Mouse (Mus musculus) neural tube, embryonic 15.5 days (tissue): ENCODE measurements at regions not wholly inside any gene's neighbourhood (a gene's known extent, or its start where the extent isn't known, plus 50 kb on each side); places are given as distances from the start of the nearest gene placed in this dataset.

Experiments
- ATAC-seq: fragments of 200-750 bp; cut with Nextera tagmentation; 2 replicates; pipeline ENCODE4 v1.8.0; 2017; ENCODE audit warnings: mild to moderate bottlenecking, moderate TSS enrichment, moderate library complexity; ENCODE audit not compliant: low FRiP score
- H3K27ac ChIP-seq: fragments of 300-500 bp; sonication (generic); replicated peaks from 2 replicates; pipeline ENCODE4 v1.5.1; 2015; ENCODE audit warnings: mild to moderate bottlenecking, inconsistent platforms
- H3K27me3 ChIP-seq: fragments of 300-500 bp; sonication (generic); replicated peaks from 2 replicates; pipeline ENCODE4 v1.6.1; 2015; ENCODE audit warnings: inconsistent platforms
- H3K36me3 ChIP-seq: fragments of 300-500 bp; sonication (generic); 2 replicates; pipeline ENCODE4 v1.6.1; 2015; ENCODE audit warnings: inconsistent platforms
- H3K4me1 ChIP-seq: fragments of 300-500 bp; sonication (generic); 2 replicates; pipeline ENCODE4 v1.6.1; 2015; ENCODE audit warnings: inconsistent platforms
- H3K4me2 ChIP-seq: fragments of 300-500 bp; sonication (generic); 2 replicates; pipeline ENCODE4 v1.6.1; 2015; ENCODE audit warnings: inconsistent platforms, mild to moderate bottlenecking, moderate library complexity
- H3K4me3 ChIP-seq: fragments of 300-500 bp; sonication (generic); replicated peaks from 2 replicates; pipeline ENCODE4 v1.5.1; 2015; ENCODE audit warnings: mild to moderate bottlenecking, inconsistent platforms
- H3K9ac ChIP-seq: fragments of 300-500 bp; sonication (generic); replicated peaks from 2 replicates; pipeline ENCODE4 v1.6.1; 2015; ENCODE audit warnings: mild to moderate bottlenecking, inconsistent platforms
- H3K9me3 ChIP-seq: fragments of 300-500 bp; sonication (generic); replicated peaks from 2 replicates; pipeline ENCODE4 v1.6.1; 2016; ENCODE audit warnings: inconsistent platforms
- WGBS: fragments of 180-500 bp; shearing (Covaris S2); methylation state at CpG from one replicate; pipeline ENCODE4 v1.1.7; 2015; ENCODE audit warnings: mixed read lengths; 5-methylcytosine and 5-hydroxymethylcytosine counted together

DNA sequence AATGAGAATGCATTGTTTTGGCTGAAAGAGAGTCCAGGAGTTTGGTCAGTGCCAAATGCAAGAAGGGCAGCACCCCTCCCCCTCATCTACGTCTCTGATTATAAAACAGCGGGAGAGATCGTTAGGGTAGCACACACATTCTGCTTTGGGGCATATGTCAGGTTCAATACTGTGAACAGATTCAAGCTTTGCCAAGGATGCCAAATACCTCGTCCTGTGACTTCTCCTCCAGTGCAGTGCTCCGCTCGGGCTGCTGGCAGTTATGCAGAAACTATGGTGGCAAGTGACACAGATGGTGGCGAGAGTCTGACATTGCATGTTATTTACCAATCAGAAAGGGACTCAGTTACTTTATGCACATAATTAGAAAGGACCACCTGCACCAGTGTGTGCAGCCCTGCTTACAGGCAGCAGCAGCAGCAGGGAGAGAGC lies 799.9 kb downstream of the Robo1 start:
- H3K9me3 ChIP-seq, result no peaks in the 10 kb centered on the region
- WGBS, result 24% methylated on average over 7 of the region's 7 CpGs
- no peak overlapping the region for H3K9ac ChIP-seq
- H3K4me1 ChIP-seq, result peaks cover 15% of the 10 kb centered on the region; the same call in 1 of the 2 replicates
- H3K27ac ChIP-seq, result no peak overlapping the region
- H3K4me3 ChIP-seq, result no peak overlapping the region
- H3K36me3 ChIP-seq, result no peaks in the 10 kb centered on the region
- peak overlapping the region; percentile 15 for H3K4me2 ChIP-seq
- no peaks in the 10 kb centered on the region for H3K27me3 ChIP-seq
- peak; percentile 68; the same call in 1 of the 2 replicates for ATAC-seq

GRCm38 (mm10) chr16:73107608-73108007 lies 799.5 kb downstream of the Robo1 start:
- Histone ChIP-seq H3K27ac (no peak overlapping the region), H3K4me2 (peak overlapping the region; percentile 15; the same call in 1 of the 2 replicates), H3K9ac (no peak overlapping the region), H3K9me3 (no peaks in the 10 kb centered on the region), H3K36me3 (no peaks in the 10 kb centered on the region), H3K27me3 (no peaks in the 10 kb centered on the region), H3K4me3 (no peak overlapping the region), H3K4me1 (peaks cover 15% of the 10 kb centered on the region; the same call in 1 of the 2 replicates)
- 73% methylated on average over 9 of the region's 9 CpGs for WGBS
- ATAC-seq, result no peak

DNA sequence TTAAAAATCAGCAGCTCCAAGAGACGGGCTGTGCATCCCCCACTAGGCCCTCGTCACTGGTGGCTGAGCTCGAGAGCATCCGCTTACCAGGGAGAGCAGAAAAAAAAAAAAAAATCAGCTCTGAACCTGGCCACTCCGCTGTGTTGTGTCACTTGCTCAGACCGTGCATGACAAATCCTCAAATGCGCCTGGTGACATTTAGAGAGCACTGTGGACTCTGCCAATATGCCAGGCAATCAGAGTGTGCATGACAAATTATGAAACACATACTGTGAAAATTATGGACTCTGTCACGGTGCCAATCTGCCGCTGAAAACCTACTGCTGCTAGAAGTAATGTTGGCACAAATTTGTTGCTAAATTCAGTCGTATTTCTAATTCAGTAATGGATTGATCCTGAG lies 797.4 kb downstream of the Robo1 start:
- Histone ChIP-seq H3K4me2 (no peak overlapping the region), H3K4me1 (peaks cover 15% of the 10 kb centered on the region; the same call in 1 of the 2 replicates), H3K27me3 (no peaks in the 10 kb centered on the region), H3K27ac (peak overlapping the region; percentile 54; the same call in 1 of the 2 replicates), H3K9me3 (no peaks in the 10 kb centered on the region), H3K4me3 (no peak overlapping the region), H3K36me3 (no peaks in the 10 kb centered on the region), H3K9ac (no peak overlapping the region)
- 28% methylated on average over 10 of the region's 10 CpGs for WGBS
- peak; percentile 69; the same call in 1 of the 2 replicates for ATAC-seq

DNA sequence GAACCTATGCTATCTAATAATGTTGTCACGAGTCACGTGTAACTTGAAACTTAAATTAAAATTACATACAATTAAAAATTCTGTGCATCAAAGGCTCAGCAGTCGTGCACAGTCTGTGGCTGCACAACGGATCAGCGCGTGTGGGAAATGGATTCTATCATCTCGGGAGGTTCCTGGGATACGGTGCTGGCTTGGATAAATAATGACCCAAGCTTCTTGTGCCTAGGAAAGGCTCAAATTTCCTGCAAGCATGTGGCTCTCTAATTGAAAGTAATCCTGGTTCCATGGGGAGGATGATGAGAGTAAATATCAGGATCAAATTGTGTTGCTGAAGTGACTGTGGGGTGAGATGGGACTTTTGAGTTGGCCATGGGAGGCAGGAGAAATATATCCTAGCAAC lies 792.2 kb downstream of the Robo1 start:
- Histone ChIP-seq H3K27ac (no peak overlapping the region), H3K4me1 (peaks cover 10% of the 10 kb centered on the region), H3K27me3 (no peaks in the 10 kb centered on the region), H3K9ac (no peak overlapping the region), H3K4me2 (no peak overlapping the region), H3K9me3 (no peaks in the 10 kb centered on the region), H3K4me3 (no peak overlapping the region), H3K36me3 (no peaks in the 10 kb centered on the region)
- ATAC-seq, result no peak
- WGBS, result 59% methylated on average over 8 of the region's 8 CpGs

GRCm38 (mm10) chr16:73098760-73099159 lies 790.7 kb downstream of the Robo1 start:
- no peak overlapping the region for H3K27ac ChIP-seq
- H3K27me3 ChIP-seq, result no peaks in the 10 kb centered on the region
- H3K4me2 ChIP-seq, result no peak overlapping the region
- peaks cover 9% of the 10 kb centered on the region for H3K4me1 ChIP-seq
- no peaks in the 10 kb centered on the region for H3K9me3 ChIP-seq
- H3K9ac ChIP-seq, result no peak overlapping the region
- WGBS, result 16% methylated on average over 4 of the region's 4 CpGs
- no peak overlapping the region for H3K4me3 ChIP-seq
- no peaks in the 10 kb centered on the region for H3K36me3 ChIP-seq
- ATAC-seq, result 0 out of 2 replicates have a peak, but pooled peaks have one; percentile 63

GRCm38 (mm10) chr16:73097176-73097575 lies 789.1 kb downstream of the Robo1 start:
- H3K4me3 ChIP-seq, result 0 out of 2 replicates have a peak overlapping the region, but pooled peaks have one; percentile 6
- WGBS, result 17% methylated on average over 14 of the region's 14 CpGs
- no peaks in the 10 kb centered on the region for H3K27me3 ChIP-seq
- no peak overlapping the region for H3K27ac ChIP-seq
- H3K4me2 ChIP-seq, result peak overlapping the region; percentile 40
- no peaks in the 10 kb centered on the region for H3K9me3 ChIP-seq
- no peaks in the 10 kb centered on the region for H3K36me3 ChIP-seq
- no peak overlapping the region for H3K9ac ChIP-seq
- H3K4me1 ChIP-seq, result peaks cover 9% of the 10 kb centered on the region
- ATAC-seq, result no peak

DNA sequence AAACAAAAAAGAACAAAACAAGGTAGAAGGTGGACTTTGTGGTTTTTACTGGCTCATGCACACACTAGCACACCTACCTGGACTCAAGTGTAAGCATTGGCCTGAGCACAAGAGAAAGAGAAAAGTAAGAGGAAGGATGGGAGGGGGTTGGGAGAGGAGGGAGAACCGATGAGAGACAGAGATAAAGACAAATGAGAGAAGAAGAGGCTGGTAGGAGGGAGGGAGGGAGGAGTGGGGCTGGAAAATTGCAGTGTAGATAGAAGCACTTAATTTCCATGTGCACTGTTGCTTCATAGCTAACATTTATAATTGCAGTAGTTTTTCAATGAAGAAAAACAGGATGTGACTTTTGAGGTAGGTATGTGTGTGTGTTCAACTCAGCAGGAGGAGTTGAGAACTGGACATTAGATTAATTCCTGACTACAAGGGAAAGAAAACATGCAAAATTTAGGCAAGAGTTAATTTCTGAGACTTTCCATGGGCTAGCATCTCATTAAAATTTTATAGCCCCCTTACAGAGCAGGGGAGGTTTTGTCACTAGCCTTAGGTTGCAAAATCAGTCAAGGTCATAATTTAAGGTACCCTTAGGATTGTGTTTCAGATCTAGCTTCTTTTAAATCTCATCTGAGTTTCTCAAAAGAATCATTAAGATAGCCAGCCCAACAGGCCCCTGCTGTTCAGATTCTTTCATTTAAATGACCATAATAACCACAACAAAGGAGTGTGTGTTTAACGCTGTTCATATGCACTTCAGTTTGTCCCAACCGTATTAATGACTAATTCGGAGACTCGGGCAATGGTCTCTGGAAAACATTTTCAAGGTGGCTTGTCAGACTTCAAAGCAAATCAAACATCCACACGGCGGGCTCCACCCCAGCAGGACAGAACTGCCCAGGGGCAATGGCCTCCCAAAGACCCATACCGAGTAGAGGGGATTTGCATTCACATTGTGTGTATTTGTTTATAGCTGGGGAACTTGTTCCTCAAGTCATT lies 788.3 kb downstream of the Robo1 start:
- Histone ChIP-seq H3K9me3 (no peaks in the 10 kb centered on the region), H3K4me1 (peaks cover 9% of the 10 kb centered on the region), H3K4me2 (peak overlapping the region; percentile 40), H3K27me3 (no peaks in the 10 kb centered on the region), H3K27ac (no peak overlapping the region), H3K4me3 (no peak overlapping the region), H3K9ac (no peak overlapping the region), H3K36me3 (no peaks in the 10 kb centered on the region)
- 7% methylated on average over 8 of the region's 8 CpGs for WGBS
- ATAC-seq, result no peak
